Mouse (Mus musculus) kidney, adult 2 months (tissue): ENCODE data around the gene Snx6. TPM values are rescaled to one million over a fixed set of nuclear protein-coding genes. Genes with fewer than 3 reads are reported as not detected.
"Not testable (repeated sequence)": the region's sequence is repeated elsewhere in the genome, so short reads cannot be mapped to it uniquely, and the experiment has no call there.

ENCODE experiments used
- DNase-seq: peaks from one replicate; pipeline ENCODE4 v3.0.0; 2021
- H3K27ac ChIP-seq: fragments of 200-500 bp; 2 replicates; pipeline ENCODE4 v1.5.1; 2012; ENCODE audit warnings: low read depth, low read length, control low read depth, inconsistent platforms; ENCODE audit not compliant: insufficient read depth
- H3K27me3 ChIP-seq: fragments of 200-500 bp; replicated peaks from 2 replicates; pipeline ENCODE4 v1.6.1; 2012; ENCODE audit warnings: mild to moderate bottlenecking, moderate library complexity, low read length, inconsistent platforms; ENCODE audit not compliant: control insufficient read depth, insufficient read depth
- H3K36me3 ChIP-seq: fragments of 200-500 bp; 2 replicates; pipeline ENCODE4 v1.6.1; 2012; ENCODE audit warnings: mild to moderate bottlenecking, moderate library complexity, low read length, inconsistent platforms; ENCODE audit not compliant: control insufficient read depth, insufficient read depth
- H3K4me1 ChIP-seq: fragments of 200-500 bp; 2 replicates; pipeline ENCODE4 v1.6.1; 2011; ENCODE audit warnings: low read length; ENCODE audit not compliant: control insufficient read depth, insufficient read depth
- H3K4me3 ChIP-seq: fragments of 200-500 bp; 2 replicates; pipeline ENCODE4 v1.5.1; 2011; ENCODE audit warnings: mild to moderate bottlenecking, low read depth, low read length, control low read depth; ENCODE audit not compliant: insufficient read depth
- CTCF ChIP-seq: fragments of 200-500 bp; conservative IDR thresholded peaks from 2 replicates; pipeline ENCODE4 v1.5.1; 2011; ENCODE audit warnings: low read depth, mild to moderate bottlenecking, control low read depth, low read length, moderate library complexity, mixed read lengths; ENCODE audit not compliant: insufficient read depth, insufficient read length
- POLR2A ChIP-seq: fragments of 200-500 bp; IDR thresholded peaks from one replicate; pipeline ENCODE4 v1.6.1; 2011; ENCODE audit warnings: low read depth, low read length, control low read depth
- WGBS: fragments of 180-500 bp; shearing (Covaris S2); methylation state at CpG from one replicate; pipeline ENCODE4 v1.1.7; 2018; 5-methylcytosine and 5-hydroxymethylcytosine counted together
- polyA plus RNA-seq: library from polyadenylated mRNA; depleted of rRNA; stranded (reverse); fragments of >200 nt; gene quantifications from 2 replicates; pipeline ENCODE4 v1.2.3, GENCODE M21; 2012; rRNA removed

Snx6 gene
- polyA plus RNA-seq, 1 experiment = 45.2 TPM

GRCm38 (mm10) chr12:54709691-54710493 lies 85.6 kb downstream of the Snx6 start:
- H3K27me3 ChIP-seq = not testable (repeated sequence)

GRCm38 (mm10) chr12:54699394-54699793 lies 96.1 kb downstream of the Snx6 start:
- Histone ChIP-seq H3K4me1 (no peaks in the 10 kb centered on the region), H3K4me3 (no peak overlapping the region), H3K36me3 (no peaks in the 10 kb centered on the region), H3K27me3 (no peaks in the 10 kb centered on the region), H3K27ac (no peak overlapping the region)
- no peak for DNase-seq
- TF ChIP-seq CTCF (no peak), POLR2A (no peak)
- WGBS = 66% methylated on average over 7 of the region's 7 CpGs

More at GRCm38 (mm10) chr12:54709691-54710493, 85.6 kb downstream of the Snx6 start:
- H3K4me3 ChIP-seq = 0 out of 2 replicates have a peak overlapping the region, but pooled peaks have one; percentile 14
- not testable (repeated sequence) for H3K4me1 ChIP-seq, H3K36me3 ChIP-seq, H3K27ac ChIP-seq, DNase-seq
- WGBS = 2% methylated on average over 11 of the region's 44 CpGs

GRCm38 (mm10) chr12:54697791-54698250 lies 97.7 kb downstream of the Snx6 start:
- Histone ChIP-seq H3K4me1 (no peaks in the 10 kb centered on the region), H3K27me3 (no peaks in the 10 kb centered on the region), H3K27ac (no peak overlapping the region), H3K4me3 (no peak overlapping the region), H3K36me3 (no peaks in the 10 kb centered on the region)
- TF ChIP-seq CTCF (no peak), POLR2A (no peak)
- 26% methylated on average over 6 of the region's 6 CpGs for WGBS
- no peak for DNase-seq

DNA sequence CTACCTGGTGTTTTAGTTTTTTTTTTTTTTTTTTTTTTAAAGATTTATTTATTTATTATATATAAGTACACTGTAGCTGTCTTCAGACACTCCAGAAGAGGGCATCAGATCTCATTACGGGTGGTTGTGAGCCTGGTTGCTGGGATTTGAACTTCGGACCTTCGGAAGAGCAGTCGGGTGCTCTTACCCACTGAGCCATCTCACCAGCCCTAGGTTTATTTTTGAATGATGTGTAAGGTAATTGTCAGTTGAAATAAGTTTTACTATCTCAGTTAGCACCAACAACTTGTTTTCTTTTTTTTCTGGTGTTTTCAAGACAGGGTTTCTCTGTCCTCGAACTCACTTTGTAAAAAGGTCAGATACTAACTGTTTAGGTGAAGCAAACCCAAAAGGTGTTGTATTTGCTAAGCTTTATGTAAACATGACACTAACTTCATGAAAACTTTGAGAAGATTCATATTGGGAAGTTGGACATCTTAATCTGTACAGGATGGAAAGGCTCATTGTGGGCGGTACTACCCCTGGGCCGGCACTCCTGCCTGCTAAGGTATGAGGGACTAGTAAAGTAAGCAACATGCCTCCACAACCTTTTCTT lies 98.4 kb downstream of the Snx6 start:
- TF ChIP-seq POLR2A (no peak), CTCF (no peak)
- H3K27me3 ChIP-seq = no peaks in the 10 kb centered on the region
- no peak for DNase-seq
- H3K4me3 ChIP-seq = no peak overlapping the region
- H3K27ac ChIP-seq = 0 out of 2 replicates have a peak overlapping the region, but pooled peaks have one; percentile 26
- WGBS = 4% methylated on average over 7 of the region's 7 CpGs
- no peaks in the 10 kb centered on the region for H3K36me3 ChIP-seq
- no peaks in the 10 kb centered on the region for H3K4me1 ChIP-seq

Other genes starting within 250 kb of the Snx6 start
- gene Sptssa, start 139.1 kb downstream of the Snx6 start, polyA plus RNA-seq = 70.5 and 80.1 TPM in 2 replicates
- gene Eapp, start 99.8 kb downstream of the Snx6 start, polyA plus RNA-seq = 9.1 and 21.0 TPM in 2 replicates
- gene Cfl2, start 67.2 kb upstream of the Snx6 start, polyA plus RNA-seq = 18.4 and 39.0 TPM in 2 replicates
- gene Gm20403, start 190.8 kb upstream of the Snx6 start, polyA plus RNA-seq = not detected in 2 replicates
- gene Baz1a, start 218.6 kb upstream of the Snx6 start, polyA plus RNA-seq = 2.6 and 3.8 TPM in 2 replicates